Mouse (Mus musculus) testis, adult 10 weeks (tissue): Measurements from ENCODE around the gene Tcaf3. TPM values are rescaled to one million over a fixed set of nuclear protein-coding genes. Genes with fewer than 3 reads are reported as not detected.

Experiments
- polyA plus RNA-seq: library from polyadenylated mRNA; stranded (reverse); fragments of 350-450 nt; fragmentation: Illumina TruSeq; extraction: RNeasy Lipid Tissue Mini Kit (QIAGEN cat#74804); gene quantifications from one replicate; pipeline ENCODE4 v1.2.3, GENCODE M21; 2014; ENCODE audit warnings: low read depth, low replicate concordance

Tcaf3 gene
- polyA plus RNA-seq, result not detected

DNA sequence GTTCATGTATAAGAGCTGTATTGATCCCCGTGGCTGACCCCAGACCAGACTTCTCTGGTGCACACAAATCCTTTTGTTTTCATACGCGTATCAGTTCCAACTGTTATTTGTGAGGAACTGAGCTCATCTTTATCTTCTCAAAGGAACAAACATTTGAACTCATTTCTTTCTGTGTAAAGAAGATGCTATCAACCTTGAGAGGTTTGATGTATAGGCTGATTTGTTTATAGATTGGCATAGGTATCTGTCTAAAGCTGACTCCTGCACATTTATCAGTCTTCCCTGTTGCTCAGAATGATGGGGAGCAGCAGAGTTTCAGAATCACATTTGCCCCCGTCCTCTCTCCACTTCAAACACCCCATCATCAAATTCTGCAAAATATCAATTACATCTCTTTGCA lies at the start of gene Tcaf3:
Gene Tcaf3 (minus strand): TSS at position 101 of the 400 bp plus-strand sequence.

DNA sequence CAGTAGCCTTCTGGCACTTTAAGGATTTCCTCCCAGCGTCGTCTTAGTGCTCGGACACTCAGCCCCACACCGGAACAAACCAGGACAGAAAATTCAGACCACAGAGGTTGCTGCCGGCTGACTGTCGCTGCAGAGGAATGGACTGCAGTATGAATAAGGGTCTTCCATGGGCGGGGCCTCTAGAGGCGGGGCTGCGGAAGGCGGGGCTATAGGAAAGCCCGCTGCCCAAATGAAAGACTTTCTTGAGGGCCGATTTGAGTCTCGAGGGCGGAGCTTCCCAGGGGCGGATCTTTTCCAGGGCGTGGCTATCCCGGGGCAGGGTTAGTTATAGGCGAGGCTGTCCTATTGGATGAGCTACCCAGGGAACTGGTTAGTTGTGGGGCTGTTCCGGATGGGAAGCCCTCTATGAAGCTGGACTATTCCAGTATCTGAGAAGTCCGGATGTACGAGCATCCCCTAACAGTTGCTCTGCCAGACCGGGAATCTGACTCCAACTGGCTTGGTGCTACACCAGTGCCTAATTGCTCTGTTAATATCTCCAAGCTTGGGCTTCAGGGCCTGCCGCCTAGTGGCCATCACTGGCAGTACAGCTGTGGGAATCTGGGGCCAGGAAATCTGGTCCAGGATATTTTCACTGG lies 47.5 kb upstream of the Tcaf3 start, which contains the start of gene Tcaf2:
Gene Tcaf2 (minus strand): TSS at position 343 of the 638 bp plus-strand sequence.

DNA sequence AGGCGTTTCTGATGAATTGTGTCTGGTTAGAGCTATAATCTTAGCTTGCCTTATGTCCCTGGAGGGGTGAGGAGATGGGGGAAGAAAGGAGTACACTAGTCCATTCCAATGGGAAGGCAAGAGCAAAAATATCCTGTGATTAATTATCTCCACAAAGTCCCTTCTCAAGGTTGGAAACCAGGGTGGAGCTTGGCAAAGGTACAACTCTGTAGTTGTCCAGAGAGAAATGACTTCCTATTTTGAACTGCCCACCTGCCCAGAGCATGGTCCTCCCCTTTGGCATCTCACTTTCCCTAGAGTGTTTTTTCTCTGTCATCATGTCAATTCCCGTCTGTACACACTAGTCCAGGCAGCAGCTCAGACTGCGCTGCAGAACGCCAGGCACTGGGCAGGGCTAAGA lies 50.0 kb downstream of the Tcaf3 start, which contains the start of gene Olfr455:
Gene Olfr455 (minus strand): TSS at position 127 of the 400 bp plus-strand sequence.

Other genes with a start within 250 kb of the Tcaf3 start
- 0.85 TPM for gene Zyx, start 248.1 kb downstream of the Tcaf3 start, polyA plus RNA-seq
- not detected for gene Epha1, start 224.4 kb downstream of the Tcaf3 start, polyA plus RNA-seq
- gene Tas2r143, start 197.5 kb downstream of the Tcaf3 start, polyA plus RNA-seq, result not detected
- not detected for gene Tas2r135, start 192.3 kb downstream of the Tcaf3 start, polyA plus RNA-seq
- gene Tas2r126, start 163.2 kb downstream of the Tcaf3 start, polyA plus RNA-seq, result not detected
- not detected for gene Olfr458, start 132.5 kb downstream of the Tcaf3 start, polyA plus RNA-seq
- gene Olfr457, start 121.4 kb downstream of the Tcaf3 start, polyA plus RNA-seq, result not detected
- gene Olfr456, start 110.5 kb downstream of the Tcaf3 start, polyA plus RNA-seq, result not detected
- not detected for gene Olfr455, start 50.1 kb downstream of the Tcaf3 start, polyA plus RNA-seq
- 0.56 TPM for gene Tcaf2, start 47.6 kb upstream of the Tcaf3 start, polyA plus RNA-seq
- 2.5 TPM for gene Tcaf1, start 112.4 kb upstream of the Tcaf3 start, polyA plus RNA-seq
- gene Olfr453, start 141.7 kb upstream of the Tcaf3 start, polyA plus RNA-seq, result not detected
- gene Olfr38, start 158.7 kb upstream of the Tcaf3 start, polyA plus RNA-seq, result not detected
- not detected for gene Olfr452, start 187.4 kb upstream of the Tcaf3 start, polyA plus RNA-seq
- not detected for gene Olfr450, start 214.2 kb upstream of the Tcaf3 start, polyA plus RNA-seq
- not detected for gene Olfr449, start 236.7 kb upstream of the Tcaf3 start, polyA plus RNA-seq